Mouse (Mus musculus) heart, adult 11 months (tissue): Measurements from ENCODE around the gene Olfr730.

ENCODE experiments used
- DNase-seq: peaks from one replicate; pipeline ENCODE4 v3.0.0; 2022

Olfr730 gene

DNA sequence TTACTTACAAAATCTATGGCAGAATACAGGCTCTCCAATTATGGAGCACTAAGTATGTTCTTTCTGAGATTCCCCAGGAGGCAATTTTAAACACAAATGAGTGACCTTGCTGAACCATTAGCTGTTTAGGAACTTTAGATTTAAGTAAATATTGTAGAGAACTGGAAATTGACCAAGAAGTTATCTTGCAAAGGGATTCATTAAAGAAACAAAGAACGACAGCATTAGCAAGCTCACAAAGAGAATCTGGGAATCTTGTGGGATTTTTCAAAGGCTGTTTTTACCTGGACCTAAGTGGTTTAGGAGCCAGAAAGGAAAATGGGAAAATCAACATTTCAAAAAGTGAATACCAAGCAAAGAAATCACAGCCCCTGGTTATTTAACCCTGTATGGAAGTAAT, at the start of gene Olfr730:
TSS of gene Olfr730 (minus strand) at position 101 of the 400 bp plus-strand sequence.
- DNase-seq, result no peak

DNA sequence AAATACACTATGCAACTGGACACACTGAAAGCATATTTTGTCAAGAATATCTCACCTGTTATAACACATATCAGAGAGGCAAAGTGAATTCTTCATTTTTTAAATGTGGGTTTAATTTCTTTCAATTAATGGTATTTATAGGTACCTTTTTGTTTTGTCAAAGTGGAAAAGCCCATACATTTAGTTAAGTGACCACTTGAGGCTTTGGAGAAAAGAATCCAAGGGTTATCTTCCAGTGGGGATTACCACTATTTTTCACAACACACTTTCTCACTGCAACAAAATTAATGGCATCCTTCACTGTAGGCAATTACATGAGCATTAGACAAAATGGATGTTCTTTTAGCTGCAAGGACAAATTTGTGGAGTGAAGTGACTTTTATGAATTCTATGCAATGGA, 35.2 kb downstream of the Olfr730 start, which contains the start of gene Olfr729:
TSS of gene Olfr729 (minus strand) at position 101 of the 400 bp plus-strand sequence.
- no peak for DNase-seq

DNA sequence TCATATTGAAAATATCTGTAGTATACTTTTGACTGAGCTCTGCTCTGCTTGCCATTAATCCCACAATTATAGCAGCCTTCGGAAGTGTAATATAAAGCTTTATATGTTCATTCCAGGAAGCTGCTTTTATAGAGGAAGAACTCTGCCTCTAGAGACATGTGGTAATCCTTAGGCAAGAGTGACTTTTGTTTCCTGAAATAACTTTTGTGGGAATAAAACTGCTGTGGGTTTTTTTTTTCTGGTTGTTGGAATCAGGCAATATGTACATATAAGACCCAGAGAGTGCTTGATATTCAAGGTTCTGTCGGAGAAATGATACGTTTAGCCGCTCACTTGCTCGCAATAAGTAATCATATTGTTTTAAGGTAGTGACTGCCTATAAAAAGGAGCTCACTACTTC, 45.4 kb downstream of the Olfr730 start, which contains the start of gene Olfr728:
TSS of gene Olfr728 (minus strand) at position 101 of the 400 bp plus-strand sequence.
- DNase-seq, result no peak
